Mouse (Mus musculus): Measurements from ENCODE around the gene Ric1.

DNA sequence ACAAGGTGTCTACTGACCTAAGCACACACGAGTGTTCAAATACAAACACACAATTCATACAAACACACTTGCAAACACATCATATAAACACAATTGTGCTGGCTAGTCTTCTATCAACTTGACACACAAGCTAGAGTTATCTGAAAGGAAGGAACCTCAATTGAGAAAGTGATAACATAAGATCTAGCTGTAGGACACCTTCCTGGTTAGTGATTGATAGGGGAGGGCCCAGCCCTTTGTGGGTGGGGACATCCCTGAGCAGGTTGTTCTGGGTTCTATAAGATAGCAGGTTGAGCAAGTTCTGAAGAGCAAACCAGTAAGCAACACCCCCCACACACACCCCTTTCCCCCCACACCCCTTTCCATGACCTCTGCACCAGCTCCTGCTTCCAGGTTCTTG lies 127.6 kb downstream of the Ric1 start:
- TF ChIP-seq CTCF (IDR thresholded peaks at IDR 0.05) (no peak), EP300 (IDR thresholded peaks at IDR 0.05) (no peak)
